Mouse (Mus musculus) thymus, postnatal 14 days (tissue): ENCODE measurements around the gene Drg2.
"Not testable (repeated sequence)": the region's sequence is repeated elsewhere in the genome, so short reads cannot be mapped to it uniquely, and the experiment has no call there.

Source experiments
- DNase-seq: peaks from one replicate; pipeline ENCODE4 v3.0.0; 2021

Gene Drg2

GRCm38 (mm10) chr11:60454080-60454744, at the start of gene Drg2:
Gene Drg2 (plus strand): TSS chr11:60454591.
- peak; percentile 91 for DNase-seq

GRCm38 (mm10) chr11:60406606-60407005, 47.8 kb upstream of the Drg2 start:
- no peak for DNase-seq

- DNase-seq, result peak; percentile 75
Observed at GRCm38 (mm10) chr11:60412173-60412572, 42.2 kb upstream of the Drg2 start.

- DNase-seq, result no peak
Observed at GRCm38 (mm10) chr11:60412921-60413320, 41.5 kb upstream of the Drg2 start.

- no peak for DNase-seq
Observed at GRCm38 (mm10) chr11:60416590-60416962, 37.8 kb upstream of the Drg2 start.

- DNase-seq, result peak; percentile 99
Observed at GRCm38 (mm10) chr11:60416963-60417716, 37.3 kb upstream of the Drg2 start, which contains the start of gene Gid4. Gene Gid4 (plus strand): TSS chr11:60417145.

GRCm38 (mm10) chr11:60417717-60418472, 36.5 kb upstream of the Drg2 start, which contains the start of gene Atpaf2:
Gene Atpaf2 (minus strand): TSS chr11:60418457.
- DNase-seq, result no peak

GRCm38 (mm10) chr11:60418473-60418803, 36.0 kb upstream of the Drg2 start:
- peak; percentile 38 for DNase-seq

GRCm38 (mm10) chr11:60422046-60422668, 32.2 kb upstream of the Drg2 start:
- peak; percentile 13 for DNase-seq

- no peak for DNase-seq
Observed at GRCm38 (mm10) chr11:60423006-60423405, 31.4 kb upstream of the Drg2 start.

- no peak for DNase-seq
Observed at GRCm38 (mm10) chr11:60426417-60426816, 28.0 kb upstream of the Drg2 start.

- no peak for DNase-seq
Observed at GRCm38 (mm10) chr11:60427628-60428027, 26.8 kb upstream of the Drg2 start.

GRCm38 (mm10) chr11:60433501-60433900, 20.9 kb upstream of the Drg2 start:
- no peak for DNase-seq

- no peak for DNase-seq
Observed at GRCm38 (mm10) chr11:60435133-60435532, 19.3 kb upstream of the Drg2 start.

GRCm38 (mm10) chr11:60436618-60437017, 17.8 kb upstream of the Drg2 start:
- no peak for DNase-seq

GRCm38 (mm10) chr11:60439621-60440020, 14.8 kb upstream of the Drg2 start:
- DNase-seq, result not testable (repeated sequence)

- DNase-seq, result no peak
Observed at GRCm38 (mm10) chr11:60440176-60440575, 14.2 kb upstream of the Drg2 start.

- DNase-seq, result no peak
Observed at GRCm38 (mm10) chr11:60442896-60443295, 11.5 kb upstream of the Drg2 start.

- DNase-seq, result no peak
Observed at GRCm38 (mm10) chr11:60444007-60444406, 10.4 kb upstream of the Drg2 start.

GRCm38 (mm10) chr11:60454745-60455087, 325 bp downstream of the Drg2 start:
- no peak for DNase-seq

GRCm38 (mm10) chr11:60457973-60458372, 3.6 kb downstream of the Drg2 start:
- DNase-seq, result no peak

GRCm38 (mm10) chr11:60465943-60466380, 11.6 kb downstream of the Drg2 start:
- DNase-seq, result peak; percentile 50

- no peak for DNase-seq
Observed at GRCm38 (mm10) chr11:60469039-60469438, 14.6 kb downstream of the Drg2 start, which contains the start of gene Myo15. Gene Myo15 (plus strand): TSS chr11:60469339.
